Mouse (Mus musculus) midbrain, embryonic 13.5 days (tissue): ENCODE results near the gene Fam189a1. TPM values are rescaled to one million over a fixed set of nuclear protein-coding genes. Genes with fewer than 3 reads are reported as not detected.
A peak's percentile ranks its signal among the peaks of the same experiment; 100 is the strongest.

Experiments
- ATAC-seq: fragments of 200-750 bp; cut with Nextera tagmentation; 2 replicates; pipeline ENCODE4 v1.8.0; 2017; ENCODE audit warnings: mild to moderate bottlenecking, moderate TSS enrichment, moderate library complexity
- H3K27ac ChIP-seq: fragments of 300-500 bp; sonication (generic); 2 replicates; pipeline ENCODE4 v1.5.1; 2015; ENCODE audit warnings: inconsistent platforms, mild to moderate bottlenecking, moderate library complexity
- H3K27me3 ChIP-seq: fragments of 300-500 bp; sonication (generic); 2 replicates; pipeline ENCODE4 v1.6.1; 2015; ENCODE audit warnings: mild to moderate bottlenecking, inconsistent platforms
- H3K36me3 ChIP-seq: fragments of 300-500 bp; sonication (generic); 2 replicates; pipeline ENCODE4 v1.6.1; 2015; ENCODE audit warnings: mild to moderate bottlenecking, inconsistent platforms
- H3K4me1 ChIP-seq: fragments of 300-500 bp; sonication (generic); replicated peaks from 2 replicates; pipeline ENCODE4 v1.6.1; 2015; ENCODE audit warnings: inconsistent platforms
- H3K4me2 ChIP-seq: fragments of 300-500 bp; sonication (generic); replicated peaks from 2 replicates; pipeline ENCODE4 v1.6.1; 2015; ENCODE audit warnings: moderate library complexity, mild to moderate bottlenecking, inconsistent platforms
- H3K4me3 ChIP-seq: fragments of 300-500 bp; sonication (generic); replicated peaks from 2 replicates; pipeline ENCODE4 v1.5.1; 2015; ENCODE audit warnings: mild to moderate bottlenecking, inconsistent platforms
- H3K9ac ChIP-seq: fragments of 300-500 bp; sonication (generic); replicated peaks from 2 replicates; pipeline ENCODE4 v1.6.1; 2015; ENCODE audit warnings: mild to moderate bottlenecking, inconsistent platforms
- H3K9me3 ChIP-seq: fragments of 300-500 bp; sonication (generic); 2 replicates; pipeline ENCODE4 v1.6.1; 2016; ENCODE audit warnings: mild to moderate bottlenecking, inconsistent platforms
- WGBS: fragments of 180-500 bp; shearing (Covaris S2); methylation state at CpG from one replicate; pipeline ENCODE4 v1.1.7; 2015; 5-methylcytosine and 5-hydroxymethylcytosine counted together
- polyA plus RNA-seq: library from polyadenylated mRNA; unstranded; fragments of >200 nt; fragmentation: Nextera tagmentation; extraction: Ambion mirVana; gene quantifications from 2 replicates; pipeline ENCODE4 v1.2.1, GENCODE M21; 2015

Fam189a1 gene
- polyA plus RNA-seq, 1 experiment from 2014 or later: 5.9 TPM

- Histone ChIP-seq H3K4me3 (no peak overlapping the region), H3K9ac (no peak overlapping the region), H3K4me1 (peaks cover 7% of the 10 kb centered on the region), H3K27ac (no peak overlapping the region), H3K9me3 (no peaks in the 10 kb centered on the region), H3K36me3 (no peaks in the 10 kb centered on the region), H3K27me3 (no peaks in the 10 kb centered on the region), H3K4me2 (no peak overlapping the region)
- WGBS: 10% methylated on average over 5 of the region's 5 CpGs
- no peak for ATAC-seq
These were observed 91.7 kb downstream of the Fam189a1 start for GRCm38 (mm10) chr7:65064638-65065037.

- Histone ChIP-seq H3K36me3 (no peaks in the 10 kb centered on the region), H3K27me3 (no peaks in the 10 kb centered on the region), H3K9ac (no peak overlapping the region), H3K4me1 (peaks cover 7% of the 10 kb centered on the region), H3K27ac (no peak overlapping the region), H3K4me2 (no peak overlapping the region), H3K4me3 (no peak overlapping the region), H3K9me3 (no peaks in the 10 kb centered on the region)
- ATAC-seq: no peak
- WGBS: 4% methylated on average over 3 of the region's 3 CpGs
These were observed 92.3 kb downstream of the Fam189a1 start for GRCm38 (mm10) chr7:65064096-65064495.

- Histone ChIP-seq H3K27ac (no peak overlapping the region), H3K4me3 (no peak overlapping the region), H3K36me3 (no peaks in the 10 kb centered on the region), H3K4me2 (no peak overlapping the region), H3K27me3 (no peaks in the 10 kb centered on the region), H3K9ac (no peak overlapping the region), H3K4me1 (peaks cover 20% of the 10 kb centered on the region), H3K9me3 (no peaks in the 10 kb centered on the region)
- WGBS: 83% methylated on average over 7 of the region's 7 CpGs
- ATAC-seq: no peak
These were observed 96.1 kb downstream of the Fam189a1 start for GRCm38 (mm10) chr7:65060163-65060799.

- peak; percentile 70 for ATAC-seq
- 53% methylated on average over 6 of the region's 6 CpGs for WGBS
- Histone ChIP-seq H3K9ac (no peak overlapping the region), H3K4me3 (no peak overlapping the region), H3K4me1 (peaks cover 12% of the 10 kb centered on the region; the same call in 1 of the 2 replicates), H3K9me3 (no peaks in the 10 kb centered on the region), H3K4me2 (no peak overlapping the region), H3K36me3 (no peaks in the 10 kb centered on the region), H3K27ac (no peak overlapping the region), H3K27me3 (no peaks in the 10 kb centered on the region)
These were observed 99.5 kb downstream of the Fam189a1 start for GRCm38 (mm10) chr7:65056864-65057263.

- no peak overlapping the region for H3K9ac ChIP-seq
- H3K4me1 ChIP-seq: peaks cover 12% of the 10 kb centered on the region
- no peak for ATAC-seq
- 82% methylated on average over 1 of the region's 1 CpGs for whole genome bisulfite sequencing
- H3K9me3 ChIP-seq: no peaks in the 10 kb centered on the region
- no peaks in the 10 kb centered on the region for H3K27me3 ChIP-seq
- no peak overlapping the region for H3K27ac ChIP-seq
- H3K36me3 ChIP-seq: no peaks in the 10 kb centered on the region
- no peak overlapping the region for H3K4me3 ChIP-seq
- no peak overlapping the region for H3K4me2 ChIP-seq
These were observed 104.4 kb downstream of the Fam189a1 start for GRCm38 (mm10) chr7:65051986-65052385.

- Histone ChIP-seq H3K4me3 (no peak overlapping the region), H3K27ac (no peak overlapping the region), H3K4me2 (no peak overlapping the region), H3K36me3 (no peaks in the 10 kb centered on the region), H3K9me3 (no peaks in the 10 kb centered on the region), H3K27me3 (no peaks in the 10 kb centered on the region), H3K9ac (no peak overlapping the region), H3K4me1 (peaks cover 21% of the 10 kb centered on the region)
- whole genome bisulfite sequencing: 89% methylated on average over 18 of the region's 18 CpGs
- ATAC-seq: no peak
These were observed 107.0 kb downstream of the Fam189a1 start for GRCm38 (mm10) chr7:65049236-65049954.

GRCm38 (mm10) chr7:65047700-65048099 lies 108.7 kb downstream of the Fam189a1 start:
- 78% methylated on average over 5 of the region's 5 CpGs for WGBS
- ATAC-seq: no peak
- Histone ChIP-seq H3K27ac (no peak overlapping the region), H3K4me2 (no peak overlapping the region), H3K4me1 (peaks cover 27% of the 10 kb centered on the region), H3K27me3 (no peaks in the 10 kb centered on the region), H3K36me3 (no peaks in the 10 kb centered on the region), H3K9ac (no peak overlapping the region), H3K4me3 (no peak overlapping the region), H3K9me3 (no peaks in the 10 kb centered on the region)

GRCm38 (mm10) chr7:65046690-65047089 lies 109.7 kb downstream of the Fam189a1 start:
- no peak overlapping the region for H3K9ac ChIP-seq
- no peak overlapping the region for H3K27ac ChIP-seq
- H3K4me1 ChIP-seq: peaks cover 27% of the 10 kb centered on the region
- peak; percentile 47 for ATAC-seq
- H3K4me3 ChIP-seq: no peak overlapping the region
- no peaks in the 10 kb centered on the region for H3K9me3 ChIP-seq
- no peaks in the 10 kb centered on the region for H3K27me3 ChIP-seq
- 43% methylated on average over 4 of the region's 4 CpGs for WGBS
- no peak overlapping the region for H3K4me2 ChIP-seq
- H3K36me3 ChIP-seq: no peaks in the 10 kb centered on the region

- H3K9me3 ChIP-seq: no peaks in the 10 kb centered on the region
- peak overlapping the region; percentile 49; the same call in 1 of the 2 replicates for H3K27ac ChIP-seq
- WGBS: 62% methylated on average over 6 of the region's 6 CpGs
- H3K27me3 ChIP-seq: no peaks in the 10 kb centered on the region
- H3K36me3 ChIP-seq: no peaks in the 10 kb centered on the region
- H3K4me2 ChIP-seq: no peak overlapping the region
- no peak overlapping the region for H3K4me3 ChIP-seq
- H3K9ac ChIP-seq: no peak overlapping the region
- 0 out of 2 replicates have a peak, but pooled peaks have one; percentile 43 for ATAC-seq
- peaks cover 27% of the 10 kb centered on the region for H3K4me1 ChIP-seq
These were observed 112.1 kb downstream of the Fam189a1 start for GRCm38 (mm10) chr7:65044280-65044679.

- H3K4me2 ChIP-seq: no peak overlapping the region
- H3K36me3 ChIP-seq: no peaks in the 10 kb centered on the region
- no peaks in the 10 kb centered on the region for H3K27me3 ChIP-seq
- no peak overlapping the region for H3K9ac ChIP-seq
- no peaks in the 10 kb centered on the region for H3K9me3 ChIP-seq
- no peak overlapping the region for H3K27ac ChIP-seq
- WGBS: 98% methylated on average over 7 of the region's 7 CpGs
- H3K4me3 ChIP-seq: no peak overlapping the region
- ATAC-seq: no peak
- peaks cover 14% of the 10 kb centered on the region for H3K4me1 ChIP-seq
These were observed 115.3 kb downstream of the Fam189a1 start for GRCm38 (mm10) chr7:65041106-65041505.

GRCm38 (mm10) chr7:65031741-65032140 lies 124.6 kb downstream of the Fam189a1 start:
- H3K4me2 ChIP-seq: no peak overlapping the region
- no peaks in the 10 kb centered on the region for H3K9me3 ChIP-seq
- no peaks in the 10 kb centered on the region for H3K4me1 ChIP-seq
- H3K27me3 ChIP-seq: no peaks in the 10 kb centered on the region
- H3K36me3 ChIP-seq: no peaks in the 10 kb centered on the region
- H3K9ac ChIP-seq: no peak overlapping the region
- H3K27ac ChIP-seq: no peak overlapping the region
- ATAC-seq: no peak
- WGBS: 84% methylated on average over 7 of the region's 7 CpGs
- H3K4me3 ChIP-seq: no peak overlapping the region

- Histone ChIP-seq H3K27me3 (no peaks in the 10 kb centered on the region), H3K9ac (no peak overlapping the region), H3K4me2 (no peak overlapping the region), H3K36me3 (no peaks in the 10 kb centered on the region), H3K27ac (no peak overlapping the region), H3K9me3 (no peaks in the 10 kb centered on the region), H3K4me3 (no peak overlapping the region), H3K4me1 (no peaks in the 10 kb centered on the region)
- ATAC-seq: no peak
- 92% methylated on average over 6 of the region's 6 CpGs for WGBS
These were observed 125.2 kb downstream of the Fam189a1 start for GRCm38 (mm10) chr7:65031195-65031594.
